Mouse (Mus musculus) bone marrow, adult 2 months (tissue): ENCODE results near the gene Ago1. TPM values are rescaled to one million over a fixed set of nuclear protein-coding genes. Genes with fewer than 3 reads are reported as not detected.

Source experiments
- H3K27ac ChIP-seq: fragments of 200-500 bp; 2 replicates; pipeline ENCODE4 v1.5.1; 2012; ENCODE audit warnings: low read depth, mild to moderate bottlenecking, control low read depth, inconsistent platforms, low read length; ENCODE audit not compliant: control insufficient read depth, poor library complexity, insufficient read depth
- H3K4me1 ChIP-seq: fragments of 200-500 bp; 2 replicates; pipeline ENCODE4 v1.6.1; 2011; ENCODE audit warnings: low read length; ENCODE audit not compliant: control insufficient read depth, insufficient read depth
- H3K4me3 ChIP-seq: fragments of 200-500 bp; replicated peaks from 2 replicates; pipeline ENCODE3; 2011; ENCODE audit warnings: mild to moderate bottlenecking, low read depth, low read length, control low read depth; ENCODE audit not compliant: control insufficient read depth
- CTCF ChIP-seq: fragments of 200-500 bp; IDR thresholded peaks from 2 replicates; pipeline ENCODE4 v1.5.1; 2011; ENCODE audit warnings: low read length, control low read depth; ENCODE audit not compliant: control insufficient read depth, insufficient read depth
- POLR2A ChIP-seq: fragments of 200-500 bp; IDR thresholded peaks from 2 replicates; pipeline ENCODE4 v1.6.1; 2011; ENCODE audit warnings: low read depth, mild to moderate bottlenecking, control low read depth, low read length, borderline replicate concordance; ENCODE audit not compliant: control insufficient read depth
- WGBS: fragments of 180-500 bp; shearing (Covaris S2); methylation state at CpG from one replicate; pipeline ENCODE4 v1.1.7; 2018; 5-methylcytosine and 5-hydroxymethylcytosine counted together
- polyA plus RNA-seq: library from polyadenylated mRNA; stranded (reverse); fragments of >200 nt; gene quantifications from 2 replicates; pipeline ENCODE4 v1.2.4, GENCODE M21; 2011; ENCODE audit warnings: low replicate concordance; ENCODE audit not compliant: missing spikeins, insufficient read depth, insufficient read length

The Ago1 gene
- 5.9 and 15.4 TPM in 2 replicates for polyA plus RNA-seq

GRCm38 (mm10) chr4:126468285-126468901 lies at the start of gene Ago1:
TSS of gene Ago1 (minus strand) at chr4:126468583.
- WGBS: under 1% methylated on average over 55 of the region's 55 CpGs
- H3K4me1 ChIP-seq: no peaks in the 10 kb centered on the region

DNA sequence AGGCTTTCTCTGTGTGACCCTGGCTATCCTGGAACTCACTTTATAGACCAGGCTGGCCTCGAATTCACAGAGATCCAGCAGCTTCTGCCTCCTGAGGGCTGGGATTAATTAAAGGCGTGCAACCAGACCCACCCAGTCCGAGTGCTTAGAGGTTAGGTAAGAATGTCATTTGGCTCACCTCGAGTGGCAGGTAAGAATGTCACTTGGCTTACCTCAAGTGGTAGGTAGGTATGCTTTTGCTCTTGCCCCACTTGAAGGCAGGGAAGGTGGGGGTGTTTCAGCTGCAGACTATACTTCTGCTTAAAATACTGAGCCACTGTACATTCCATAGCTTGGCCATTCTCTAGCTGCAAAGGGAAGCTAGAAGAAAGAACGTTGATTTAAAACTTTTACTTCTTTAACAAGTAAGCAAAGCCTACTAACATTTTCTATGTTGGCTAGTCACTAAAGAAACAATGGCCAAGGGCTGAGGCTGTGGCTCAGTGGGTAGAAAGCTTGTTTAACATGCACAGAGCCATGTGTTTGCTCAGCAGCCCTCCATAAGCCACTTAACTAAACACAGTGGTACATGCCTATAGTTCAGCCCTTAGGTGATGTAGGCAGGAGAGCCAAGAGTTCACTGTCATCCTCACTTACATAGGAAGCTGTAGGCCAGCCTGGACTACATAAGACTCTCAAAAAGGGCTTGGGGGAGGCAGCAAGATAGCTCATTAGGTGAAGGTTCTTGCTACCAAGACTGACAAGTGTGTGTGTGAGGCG lies 44.1 kb upstream of the Ago1 start:
- no peaks in the 10 kb centered on the region; the same call in 1 of the 2 replicates for H3K4me1 ChIP-seq
- TF ChIP-seq POLR2A (no peak), CTCF (no peak)
- no peak overlapping the region for H3K4me3 ChIP-seq
- H3K27ac ChIP-seq: no peak overlapping the region
- 77% methylated on average over 6 of the region's 6 CpGs for WGBS

More at GRCm38 (mm10) chr4:126468285-126468901, at the start of gene Ago1:
- TF ChIP-seq POLR2A (peak; percentile 56; the same call in 1 of the 2 replicates), CTCF (peak; percentile 83)
- Histone ChIP-seq H3K4me3 (peak within 1 kb of the TSS; percentile 61), H3K27ac (peak within 1 kb of the TSS; percentile 64; the same call in 1 of the 2 replicates)

DNA sequence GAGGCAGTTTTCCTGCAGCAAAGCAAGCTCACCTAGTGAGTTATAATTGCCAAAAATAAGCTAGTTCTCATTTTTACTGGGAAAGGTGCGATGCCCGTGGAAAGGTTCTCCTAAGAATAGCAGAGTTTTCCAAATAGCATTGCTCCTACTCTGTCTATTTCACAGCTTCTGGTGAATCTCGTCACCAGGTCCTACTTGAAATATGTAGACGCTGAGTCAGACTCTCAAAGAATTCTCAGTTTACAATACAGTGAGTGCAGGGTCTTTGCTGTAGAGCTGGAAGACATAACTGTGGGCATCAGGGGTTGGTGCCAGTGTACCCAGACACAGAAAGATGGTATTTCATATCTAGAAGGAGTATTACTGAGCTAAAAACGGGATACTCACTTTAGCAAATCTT lies 42.6 kb upstream of the Ago1 start:
- H3K4me3 ChIP-seq: no peak overlapping the region
- TF ChIP-seq CTCF (no peak), POLR2A (no peak)
- no peaks in the 10 kb centered on the region; the same call in 1 of the 2 replicates for H3K4me1 ChIP-seq
- H3K27ac ChIP-seq: no peak overlapping the region
- WGBS: 82% methylated on average over 5 of the region's 5 CpGs

GRCm38 (mm10) chr4:126509072-126509471 lies 40.7 kb upstream of the Ago1 start:
- Histone ChIP-seq H3K27ac (no peak overlapping the region), H3K4me3 (no peak overlapping the region), H3K4me1 (no peaks in the 10 kb centered on the region)
- TF ChIP-seq CTCF (no peak), POLR2A (no peak)
- WGBS: 89% methylated on average over 2 of the region's 2 CpGs

DNA sequence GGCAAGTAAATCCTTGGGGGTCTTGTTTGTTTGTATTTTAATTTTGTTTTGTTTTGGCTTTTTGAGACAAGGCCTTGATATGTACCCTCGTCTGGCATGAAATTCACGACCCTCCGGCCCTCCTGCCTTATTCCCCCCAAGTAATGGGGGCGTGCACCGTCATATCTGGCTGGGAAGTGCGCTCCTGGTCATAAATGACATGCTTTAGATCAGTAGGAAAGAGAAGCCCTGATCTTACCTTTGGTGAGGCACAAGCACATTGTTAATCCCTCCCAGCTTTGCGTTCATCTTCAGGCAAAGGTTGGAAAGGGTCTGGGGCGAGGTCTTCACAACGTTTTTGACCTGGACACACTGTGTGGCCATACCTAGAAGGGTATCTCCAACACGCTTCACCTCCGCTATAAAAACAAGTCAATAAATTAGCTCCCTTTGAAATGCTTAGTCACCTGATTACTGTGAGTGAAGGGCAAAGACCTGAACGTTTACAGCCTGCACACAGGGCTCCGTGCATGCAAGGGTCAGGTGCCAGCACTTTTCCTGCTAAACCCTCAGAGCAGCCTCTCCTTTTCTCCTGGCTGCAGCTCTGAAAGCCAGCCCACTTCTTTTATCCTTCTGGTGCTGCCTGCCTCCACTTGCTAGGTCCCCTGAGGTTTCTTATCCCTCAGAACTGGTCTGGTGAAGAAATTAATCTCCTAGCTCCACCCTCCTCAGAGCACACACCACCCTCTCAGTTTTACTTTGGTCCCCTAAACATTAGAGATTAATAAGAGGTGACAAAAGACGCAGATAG lies 39.9 kb upstream of the Ago1 start:
- Histone ChIP-seq H3K27ac (no peak overlapping the region), H3K4me3 (no peak overlapping the region), H3K4me1 (no peaks in the 10 kb centered on the region)
- TF ChIP-seq POLR2A (no peak), CTCF (no peak)
- 79% methylated on average over 14 of the region's 14 CpGs for WGBS

DNA sequence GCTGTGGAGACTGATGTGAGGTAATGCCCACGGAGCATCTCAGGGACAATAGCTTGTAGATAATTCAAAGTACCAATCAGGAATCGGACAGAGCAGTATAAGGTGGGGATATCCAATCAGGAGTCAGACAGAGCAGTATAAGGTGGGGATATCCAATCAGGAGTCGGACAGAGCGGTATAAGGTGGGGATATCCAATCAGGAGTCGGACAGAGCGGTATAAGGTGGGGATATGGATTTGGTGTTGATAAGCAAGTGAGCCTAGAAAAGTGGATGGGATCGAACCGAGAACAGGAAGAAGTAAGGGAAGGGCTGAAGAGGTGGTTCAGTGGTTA lies 34.6 kb upstream of the Ago1 start:
- Histone ChIP-seq H3K4me3 (no peak overlapping the region), H3K27ac (no peak overlapping the region), H3K4me1 (no peaks in the 10 kb centered on the region)
- WGBS: 76% methylated on average over 8 of the region's 8 CpGs
- TF ChIP-seq CTCF (no peak), POLR2A (no peak)

DNA sequence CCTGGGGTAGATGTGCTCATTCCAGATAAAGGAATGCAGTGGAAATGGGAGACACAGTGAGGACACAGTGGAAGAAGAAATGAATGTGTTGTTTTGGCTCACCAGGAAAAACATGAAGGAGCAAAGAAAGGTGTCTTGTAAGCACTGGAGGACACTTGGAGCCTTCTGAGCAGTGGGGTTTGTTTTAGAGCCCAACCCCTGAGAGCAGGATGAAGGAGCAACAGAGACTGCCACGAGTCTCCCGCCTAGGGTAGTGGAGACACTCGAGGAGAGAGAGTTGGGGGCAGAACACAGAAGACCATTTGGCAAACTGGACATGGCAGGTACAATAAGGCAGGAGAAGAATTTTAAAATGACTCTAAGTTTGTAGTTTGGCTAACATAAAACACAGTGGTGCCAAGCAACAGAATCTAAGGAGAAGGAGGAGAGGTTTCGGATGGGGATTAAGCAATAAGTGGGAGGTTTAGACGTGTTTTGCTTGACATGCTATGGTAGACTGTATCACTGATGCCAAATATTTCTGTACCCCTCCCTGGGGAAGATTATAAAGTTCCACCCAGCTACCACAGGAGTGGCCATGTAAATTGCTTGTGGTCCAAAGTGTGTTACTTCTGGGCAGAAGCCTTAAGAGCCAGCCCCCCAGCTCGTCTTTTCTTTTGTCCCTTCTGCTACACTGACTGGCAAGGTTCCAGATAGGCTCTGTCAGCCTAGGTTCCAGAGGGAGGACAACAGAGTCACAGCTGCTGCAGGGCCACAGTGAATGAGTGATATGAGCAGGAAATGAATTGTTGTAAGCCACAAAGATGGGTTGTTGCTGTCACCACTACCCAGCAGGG lies 34.0 kb upstream of the Ago1 start:
- Histone ChIP-seq H3K4me3 (no peak overlapping the region), H3K4me1 (no peaks in the 10 kb centered on the region), H3K27ac (no peak overlapping the region)
- TF ChIP-seq CTCF: no peak
- WGBS: 76% methylated on average over 6 of the region's 6 CpGs

DNA sequence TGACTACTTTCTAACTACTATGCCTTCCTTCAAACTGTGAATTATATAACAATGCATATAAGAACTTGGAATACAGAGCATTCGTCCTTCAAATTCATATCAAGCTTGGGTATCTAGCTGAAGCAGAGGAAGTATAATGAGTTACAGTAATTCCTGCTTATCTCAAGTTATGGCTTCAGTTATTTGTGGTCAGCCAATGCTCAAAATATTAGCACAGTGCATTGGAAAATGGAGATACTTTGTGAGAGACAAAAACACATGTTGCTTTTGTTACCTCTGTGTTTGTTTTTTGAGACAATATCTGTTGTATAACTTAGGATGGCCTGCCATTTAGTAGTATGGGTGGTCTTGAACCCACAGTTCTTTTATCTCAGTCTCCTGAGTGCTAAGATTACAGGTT lies 30.2 kb upstream of the Ago1 start:
- TF ChIP-seq CTCF (no peak), POLR2A (no peak)
- WGBS: 39% methylated on average over 1 of the region's 1 CpGs
- Histone ChIP-seq H3K4me3 (no peak overlapping the region), H3K27ac (no peak overlapping the region), H3K4me1 (no peaks in the 10 kb centered on the region)
